Comparison of ENCODE assay signal across 27 mouse cellular contexts in the genomic region with DNA sequence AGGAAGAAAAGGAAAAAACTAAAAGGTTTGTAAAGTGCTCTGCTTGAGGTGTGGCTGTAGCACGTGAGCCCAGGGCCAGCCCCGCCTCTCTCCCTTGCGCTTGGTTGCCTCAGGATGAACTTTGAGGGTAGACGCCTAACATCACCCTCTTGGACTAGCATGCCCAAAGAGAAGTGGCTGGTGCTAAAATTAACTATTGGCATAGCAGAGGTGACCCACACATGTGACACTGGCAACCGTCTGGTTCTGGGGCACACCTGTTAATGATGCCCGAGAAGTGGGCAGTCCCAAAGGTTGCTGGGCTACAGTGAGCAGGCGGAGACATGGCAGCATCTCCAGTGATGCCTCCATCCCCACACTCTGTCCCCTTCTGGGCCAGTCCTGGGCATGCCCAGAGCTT. TPM values are rescaled to one million over a fixed set of nuclear protein-coding genes. Genes with fewer than 3 reads are reported as not detected.
DNase-seq lines count a peak whose midpoint lies in the region; ATAC-seq and TF ChIP-seq lines count a peak whose summit lies in the region.
"Had no signal": no experiment of that assay in that cellular context is flagged by ENCODE, and none has a peak within 500 bp of the region (broad histone marks: within the 10 kb centered on the region; RNA-seq: fewer than 3 reads in every experiment).

No protein-coding gene starts in this region.

- H3K4me1 ChIP-seq in heart, postnatal 0 days (ENCODE audit: control insufficient read depth, insufficient read depth): peaks cover 7% of the 10 kb centered on the region; the same call in 1 of the 2 replicates

- H3K9me3 ChIP-seq in heart, postnatal 0 days (replicated peaks; ENCODE audit: control insufficient read depth, low read length): no peaks in the 10 kb centered on the region
- H3K9me3 ChIP-seq: forebrain, embryonic 12.5 days; hindbrain, embryonic 13.5 days; limb, embryonic 12.5 days; liver, embryonic 13.5 days; lung, embryonic 15.5 days; midbrain, embryonic 13.5 days; neural tube, embryonic 12.5 days had no signal

- no peak overlapping the region for H3K4me2 ChIP-seq in heart, postnatal 0 days (ENCODE audit: low read depth, low read length)
- H3K4me2 ChIP-seq: forebrain, embryonic 12.5 days; hindbrain, embryonic 13.5 days; limb, embryonic 12.5 days; liver, embryonic 13.5 days; lung, embryonic 15.5 days; midbrain, embryonic 13.5 days; neural tube, embryonic 12.5 days had no signal

- intact Hi-C loops in gastrocnemius, adult 2 months (cut with DNase I): no loop called here

- no peak overlapping the region for H3K9ac ChIP-seq in heart, postnatal 0 days (replicated peaks; ENCODE audit: low read depth, low read length)
- H3K9ac ChIP-seq: forebrain, embryonic 12.5 days; hindbrain, embryonic 13.5 days; limb, embryonic 12.5 days; liver, embryonic 13.5 days; lung, embryonic 15.5 days; midbrain, embryonic 13.5 days; neural tube, embryonic 12.5 days had no signal

- peak; percentile 50; the same call in 1 of the 2 replicates for ATAC-seq in heart, postnatal 0 days (ENCODE audit: insufficient read depth, low read depth)
- ATAC-seq: inflammation-experienced regulatory T-cells, adult 6 months; midbrain, embryonic 13.5 days had no signal

- 44% methylated on average over 7 of the region's 7 CpGs for WGBS in heart, postnatal 0 days

- DNase-seq in gastrocnemius, adult 2 months: peak; percentile 87
- DNase-seq in gastrocnemius, postnatal 10 days: no peak
- peak; percentile 53 to 62 for DNase-seq in kidney, adult 8-10 months
- DNase-seq in kidney, postnatal 14 days: no peak
- DNase-seq in gastrocnemius, adult 8-10 months (ENCODE audit: low spot score in 2 of 2): peak; percentile 54 to 81
- no peak for DNase-seq in heart, postnatal 0 days (ENCODE audit: low spot score)
- no peak for DNase-seq in embryo, embryonic 10 days (ENCODE audit: low spot score)
- no peak for DNase-seq in cerebellum, adult 9-11 months
- DNase-seq: adrenal gland, postnatal 36 days; cerebellum, adult 11-12 months; liver, embryonic 13.5 days; right cerebral cortex, adult 18-20 months; thymus, postnatal 25 days had no signal

- TF ChIP-seq EP300 in heart, postnatal 0 days (IDR thresholded peaks at IDR 0.05; ENCODE audit: low read depth): no peak

- H3K4me3 ChIP-seq in gastrocnemius, adult 2 months: no peak overlapping the region
- no peak overlapping the region for H3K4me3 ChIP-seq in heart, postnatal 0 days (ENCODE audit: low read depth, low read length)
- H3K4me3 ChIP-seq: forebrain, embryonic 12.5 days; hindbrain, embryonic 13.5 days; limb, embryonic 12.5 days; liver, embryonic 13.5 days; lung, embryonic 15.5 days; midbrain, embryonic 13.5 days; neural tube, embryonic 12.5 days had no signal

- no peaks in the 10 kb centered on the region for H3K27me3 ChIP-seq in heart, postnatal 0 days (ENCODE audit: control insufficient read depth, insufficient read depth, low read length)
- H3K27me3 ChIP-seq: lung, embryonic 15.5 days; midbrain, embryonic 13.5 days had no signal

- peak overlapping the region; percentile 85 for H3K27ac ChIP-seq in gastrocnemius, adult 2 months
- no peak overlapping the region for H3K27ac ChIP-seq in heart, postnatal 0 days (ENCODE audit: low read depth)
- H3K27ac ChIP-seq: forebrain, embryonic 12.5 days; hindbrain, embryonic 13.5 days; limb, embryonic 12.5 days; liver, embryonic 13.5 days; lung, embryonic 15.5 days; midbrain, embryonic 13.5 days; neural tube, embryonic 12.5 days had no signal

- TF ChIP-seq CTCF in gastrocnemius, adult 2 months (IDR thresholded peaks at IDR 0.05): no peak
- no peak for TF ChIP-seq CTCF in heart, postnatal 0 days (IDR thresholded peaks at IDR 0.05; ENCODE audit: low read depth)

- H3K36me3 ChIP-seq in heart, postnatal 0 days (replicated peaks; ENCODE audit: control insufficient read depth, insufficient read depth, low read length): no peaks in the 10 kb centered on the region
- H3K36me3 ChIP-seq: forebrain, embryonic 12.5 days; hindbrain, embryonic 13.5 days; limb, embryonic 12.5 days; liver, embryonic 13.5 days; lung, embryonic 15.5 days; midbrain, embryonic 13.5 days; neural tube, embryonic 12.5 days had no signal

RNA-seq across cellular contexts. Expression of a gene that starts 24.1 kb away (rescaled TPM):
- total RNA-seq in gastrocnemius, adult 2 months (2021): 1 to 10 TPM; 3.3 to 9.2 TPM
- total RNA-seq in gastrocnemius, postnatal 10 days (2021): 1 to 10 TPM; 4.0 to 4.6 TPM
- total RNA-seq in gastrocnemius, adult 8-10 months (2022): 1 to 10 TPM; 2.5 to 3.6 (median 3.2) TPM
- total RNA-seq in heart, postnatal 0 days (2014; rRNA removed; ENCODE audit: low replicate concordance): 4.5 and 14.7 TPM in 2 replicates
- 7.1 and 8.6 TPM in 2 replicates for polyA plus RNA-seq in heart, postnatal 0 days (2015; fragmentation: Nextera tagmentation; extraction: Ambion mirVana)
- polyA plus RNA-seq: inflammation-experienced regulatory T-cells, adult 6 months had no signal

RNA-seq across cellular contexts. Expression of a gene that starts 44.9 kb away (rescaled TPM):
- total RNA-seq in gastrocnemius, adult 2 months (2021): not detected
- total RNA-seq in gastrocnemius, postnatal 10 days (2021): not detected
- not detected for total RNA-seq in gastrocnemius, adult 8-10 months (2022)
- 0.84 and 1.7 TPM in 2 replicates for total RNA-seq in heart, postnatal 0 days (2014; rRNA removed; ENCODE audit: low replicate concordance)
- 0.33 and 0.55 TPM in 2 replicates for polyA plus RNA-seq in heart, postnatal 0 days (2015; fragmentation: Nextera tagmentation; extraction: Ambion mirVana)
- total RNA-seq: adrenal gland, postnatal 36 days; common myeloid progenitor, adult 5-6 weeks; layer of hippocampus, adult 18-20 months; layer of hippocampus, postnatal 25 days; left cerebral cortex, postnatal 10 days had no signal
- polyA plus RNA-seq: embryonic facial prominence, embryonic 11.5 days; forebrain, embryonic 12.5 days; frontal cortex, adult 2 months; heart, embryonic 14.5 days; inflammation-experienced regulatory T-cells, adult 6 months; limb, embryonic 12.5 days; liver, embryonic 13.5 days; midbrain, embryonic 13.5 days; neural tube, embryonic 12.5 days had no signal

Comparison
In these comparisons a context has a peak if more than half of its experiments do, and no peak if none do; other contexts are left out.
1. DNase-seq: peak in gastrocnemius, adult 2 months (single experiment), kidney, adult 8-10 months (2 of 2) and gastrocnemius, adult 8-10 months (2 of 2); none in gastrocnemius, postnatal 10 days (single experiment), kidney, postnatal 14 days (single experiment), heart, postnatal 0 days (single experiment), embryo, embryonic 10 days (single experiment) and cerebellum, adult 9-11 months (single experiment).